Mouse (Mus musculus) v-Abl transformed pro-B cells (cell line): ENCODE data around the gene Jag1.

Source experiments
- in situ Hi-C, 2 experiments: fragments of 400-800 bp; cut with MboI; formaldehyde crosslinking; loops; one replicate each; pipeline ENCODE4 v1.15.1; 2025; ENCODE audit not compliant: unreplicated experiment in 2 of 2

The Jag1 gene

DNA sequence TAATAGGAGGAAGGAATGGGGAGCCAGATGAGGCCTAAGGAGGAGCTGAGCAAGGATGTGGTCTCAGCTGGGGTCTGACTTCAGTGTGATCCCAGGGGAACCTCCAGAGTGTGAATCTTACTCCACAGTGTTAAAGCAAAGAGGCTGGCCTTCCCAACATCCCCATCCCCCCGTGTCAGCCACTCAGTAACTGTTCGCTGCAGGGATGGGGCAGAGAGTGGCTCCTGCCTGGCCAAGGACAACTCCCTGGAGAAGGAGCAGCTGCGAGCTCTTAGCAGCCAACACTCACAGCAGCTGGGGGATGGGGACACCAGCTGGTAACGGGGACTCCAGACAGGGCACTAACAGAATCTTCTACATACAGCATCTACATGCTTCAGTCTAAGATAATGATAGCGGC is 15.4 kb downstream of the Jag1 start:
- in situ Hi-C loops: no loop called here

- in situ Hi-C loops: no loop called here
These were observed 17.2 kb downstream of the Jag1 start for GRCm38 (mm10) chr2:137099211-137099734.

DNA sequence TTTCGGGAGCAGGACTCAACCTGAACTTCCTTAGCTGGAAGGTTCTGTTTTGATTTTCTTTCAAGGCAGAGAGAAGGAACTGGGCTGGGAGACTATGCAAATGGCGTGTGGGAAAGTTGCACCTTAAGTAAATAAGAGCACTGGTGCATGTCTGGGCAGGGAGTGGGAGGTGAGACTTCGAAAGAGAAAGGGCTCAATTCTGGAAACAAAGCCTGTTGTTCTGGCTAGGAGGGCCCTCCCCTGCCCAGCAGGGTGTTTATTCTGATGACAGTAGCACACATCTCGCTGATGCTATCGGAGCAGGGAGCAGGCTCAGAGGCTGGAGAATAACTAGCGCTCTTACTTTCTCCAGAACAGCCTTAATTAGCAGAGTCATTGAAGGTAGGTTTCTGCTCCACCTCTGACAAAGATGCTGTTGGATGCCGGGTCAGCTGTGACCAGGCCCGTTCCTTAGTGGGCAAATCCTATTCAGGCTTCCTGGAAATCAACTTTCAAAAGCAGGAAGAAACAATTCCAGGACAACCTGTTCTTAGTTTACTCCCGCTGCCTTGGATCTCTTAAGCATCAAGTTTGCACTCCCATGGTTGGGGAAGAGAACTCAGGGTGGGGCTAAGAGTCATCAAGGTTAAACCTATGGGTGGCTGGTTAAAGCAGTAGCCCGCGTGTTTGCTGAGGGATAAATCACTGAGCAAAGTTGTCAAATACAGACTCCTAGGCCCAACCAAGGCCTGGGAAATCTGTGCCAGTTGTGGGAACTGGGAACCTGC is 18.0 kb downstream of the Jag1 start:
- in situ Hi-C loops: no loop called here

- in situ Hi-C loops: no loop called here
These were observed 19.4 kb downstream of the Jag1 start for GRCm38 (mm10) chr2:137096981-137097460.

DNA sequence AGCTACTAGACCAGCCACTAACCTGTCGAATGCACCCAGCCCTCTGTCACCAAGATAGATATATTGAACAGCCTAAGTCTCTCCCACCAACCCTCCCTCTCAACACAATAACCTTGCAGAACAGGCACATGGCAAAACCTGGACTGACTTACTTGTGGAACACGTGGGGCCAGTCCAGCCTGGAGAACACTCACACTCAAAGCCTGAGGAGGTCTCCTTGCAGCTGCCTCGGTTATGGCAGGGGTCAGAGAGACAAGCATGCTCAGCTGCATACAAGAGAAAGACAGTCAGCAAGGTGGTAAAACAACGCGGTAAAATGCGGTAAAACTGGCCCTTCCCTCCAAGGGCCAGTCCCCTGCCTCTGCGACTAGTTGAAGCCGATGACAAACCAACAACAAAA is 22.1 kb downstream of the Jag1 start:
- in situ Hi-C loops: no loop called here

DNA sequence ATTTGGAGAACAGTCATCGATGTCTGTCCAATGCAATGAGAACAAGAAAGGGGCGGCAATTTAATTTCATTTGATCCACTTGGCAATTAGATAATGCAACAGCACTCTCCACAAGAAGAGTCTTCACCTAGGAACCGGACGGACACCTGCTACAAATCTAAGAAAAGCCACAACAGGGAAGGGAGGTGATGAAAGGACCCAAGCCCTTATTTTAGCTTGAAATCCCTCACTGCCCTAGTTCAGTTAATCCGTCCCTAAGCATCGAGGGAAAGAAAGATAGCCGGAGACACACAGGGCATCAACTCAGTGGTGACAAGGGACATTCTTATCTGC is 23.2 kb downstream of the Jag1 start:
- in situ Hi-C loops: no loop called here

- in situ Hi-C loops: no loop called here
These were observed 23.7 kb downstream of the Jag1 start for GRCm38 (mm10) chr2:137092523-137093297.

- in situ Hi-C loops: no loop called here
These were observed 24.5 kb downstream of the Jag1 start for GRCm38 (mm10) chr2:137091766-137092522.

- in situ Hi-C loops: no loop called here
These were observed 28.7 kb downstream of the Jag1 start for GRCm38 (mm10) chr2:137087705-137088104.

GRCm38 (mm10) chr2:137086621-137087395 is 29.6 kb downstream of the Jag1 start:
- in situ Hi-C loops: no loop called here

DNA sequence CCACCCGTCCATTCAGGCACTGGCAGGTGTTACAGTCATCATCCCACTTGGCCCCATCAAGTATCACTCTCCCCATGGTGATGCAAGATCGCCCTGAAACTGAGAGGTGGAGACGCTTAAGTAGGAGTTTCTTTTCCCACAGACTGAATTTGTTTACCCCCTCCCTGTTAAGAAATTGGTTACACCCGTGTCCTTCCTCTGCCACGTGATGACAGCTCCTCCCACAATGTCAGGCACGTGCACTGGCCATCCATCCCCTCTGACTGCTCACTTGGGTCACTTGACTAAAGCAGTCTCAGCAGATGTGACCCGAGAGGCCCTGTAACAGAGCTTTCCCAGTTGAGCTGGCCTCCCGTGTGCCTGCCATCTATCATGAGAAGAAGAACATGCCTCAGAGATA is 31.2 kb downstream of the Jag1 start:
- in situ Hi-C loops: no loop called here

DNA sequence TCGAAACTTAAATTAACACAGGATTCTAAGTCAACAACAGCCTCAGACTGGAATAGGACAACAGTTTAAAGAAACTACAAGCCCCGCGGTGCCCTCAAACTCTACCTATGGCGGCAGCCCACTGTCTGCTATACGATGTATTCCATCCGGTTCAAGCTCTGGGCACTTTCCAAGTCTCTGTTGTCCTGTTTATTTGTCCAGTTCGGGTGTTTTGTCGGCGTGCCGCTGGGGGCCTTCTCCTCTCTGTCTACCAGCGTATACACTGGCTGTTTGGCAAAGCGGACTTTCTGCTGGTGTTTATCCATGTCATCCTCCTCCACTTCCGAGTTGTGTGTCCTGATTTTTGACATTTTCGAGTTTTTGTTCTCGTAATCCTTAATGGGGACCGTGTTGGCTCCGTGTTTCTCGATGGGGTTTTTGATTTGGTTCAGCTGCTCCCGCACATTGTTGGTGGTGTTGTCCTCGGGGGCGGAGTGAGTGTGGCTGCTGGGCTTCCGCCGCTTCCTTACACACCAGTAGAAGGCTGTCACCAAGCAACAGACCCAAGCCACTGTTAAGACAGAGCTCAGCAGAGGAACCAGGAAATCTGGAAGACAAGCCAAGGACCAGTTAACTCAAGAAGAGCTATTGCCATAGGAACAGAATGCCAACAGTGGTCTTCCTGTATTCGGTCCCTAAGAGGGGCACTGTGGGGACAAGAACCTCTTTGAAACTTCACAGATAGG is 33.4 kb downstream of the Jag1 start:
- in situ Hi-C loops: no loop called here

- in situ Hi-C loops: no loop called here
These were observed 35.4 kb downstream of the Jag1 start for GRCm38 (mm10) chr2:137081001-137081400.

DNA sequence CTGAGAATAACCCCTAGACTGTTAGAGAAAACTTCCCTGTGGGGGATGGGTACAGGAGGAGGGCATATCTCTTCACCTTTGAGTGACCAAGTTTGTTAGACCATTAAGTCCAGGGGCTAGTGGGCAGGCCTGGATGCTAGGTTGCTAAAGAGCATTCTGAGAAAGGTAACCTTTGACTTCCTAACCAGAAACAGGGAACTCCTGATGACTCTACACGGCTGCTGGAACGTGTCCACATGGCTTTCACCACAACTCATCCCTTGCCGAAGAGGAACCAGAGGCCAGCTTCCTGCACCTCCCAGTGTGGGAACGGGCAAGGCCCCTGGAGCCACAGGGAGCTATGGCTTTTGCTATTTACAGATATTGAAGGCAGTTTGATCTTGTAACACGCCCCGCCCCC is 36.0 kb downstream of the Jag1 start:
- in situ Hi-C loops: no loop called here

GRCm38 (mm10) chr2:137079721-137080320 is 36.6 kb downstream of the Jag1 start:
- in situ Hi-C loops: no loop called here

DNA sequence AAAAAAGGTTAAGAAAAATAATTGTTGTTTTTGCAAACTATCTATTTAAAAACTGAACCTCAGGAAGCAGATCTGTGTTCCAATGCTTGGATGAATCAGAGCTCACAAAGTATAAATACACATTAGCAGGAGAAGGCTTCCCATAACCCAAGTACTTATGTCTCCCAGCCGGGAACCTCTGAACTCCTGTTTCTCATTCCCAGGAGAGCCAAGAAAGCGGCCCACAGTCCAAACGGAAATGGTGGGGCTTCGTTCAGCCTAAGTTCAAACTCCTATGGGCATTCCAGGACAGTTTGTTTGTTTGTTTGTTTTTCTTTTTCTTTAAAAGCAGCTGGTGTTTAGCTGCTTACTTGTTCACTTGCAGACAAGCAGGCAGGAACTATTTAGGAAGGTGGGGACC is 37.7 kb downstream of the Jag1 start:
- in situ Hi-C loops: no loop called here

DNA sequence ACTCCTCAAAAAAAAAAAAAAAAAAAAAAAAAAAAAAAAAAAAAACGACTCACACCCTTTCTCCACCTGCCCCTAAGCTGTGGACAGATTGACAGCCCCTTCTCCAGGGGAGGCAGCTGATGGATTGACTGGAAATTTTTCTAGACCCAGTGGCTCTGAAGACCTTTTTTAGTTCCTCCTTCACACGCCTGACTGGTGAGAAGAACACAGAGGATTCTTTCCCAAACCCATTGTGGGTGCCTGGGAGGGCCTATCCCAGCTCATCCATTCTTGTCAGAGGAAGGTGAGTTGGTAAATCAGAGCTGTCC is 42.2 kb downstream of the Jag1 start:
- in situ Hi-C loops: no loop called here

DNA sequence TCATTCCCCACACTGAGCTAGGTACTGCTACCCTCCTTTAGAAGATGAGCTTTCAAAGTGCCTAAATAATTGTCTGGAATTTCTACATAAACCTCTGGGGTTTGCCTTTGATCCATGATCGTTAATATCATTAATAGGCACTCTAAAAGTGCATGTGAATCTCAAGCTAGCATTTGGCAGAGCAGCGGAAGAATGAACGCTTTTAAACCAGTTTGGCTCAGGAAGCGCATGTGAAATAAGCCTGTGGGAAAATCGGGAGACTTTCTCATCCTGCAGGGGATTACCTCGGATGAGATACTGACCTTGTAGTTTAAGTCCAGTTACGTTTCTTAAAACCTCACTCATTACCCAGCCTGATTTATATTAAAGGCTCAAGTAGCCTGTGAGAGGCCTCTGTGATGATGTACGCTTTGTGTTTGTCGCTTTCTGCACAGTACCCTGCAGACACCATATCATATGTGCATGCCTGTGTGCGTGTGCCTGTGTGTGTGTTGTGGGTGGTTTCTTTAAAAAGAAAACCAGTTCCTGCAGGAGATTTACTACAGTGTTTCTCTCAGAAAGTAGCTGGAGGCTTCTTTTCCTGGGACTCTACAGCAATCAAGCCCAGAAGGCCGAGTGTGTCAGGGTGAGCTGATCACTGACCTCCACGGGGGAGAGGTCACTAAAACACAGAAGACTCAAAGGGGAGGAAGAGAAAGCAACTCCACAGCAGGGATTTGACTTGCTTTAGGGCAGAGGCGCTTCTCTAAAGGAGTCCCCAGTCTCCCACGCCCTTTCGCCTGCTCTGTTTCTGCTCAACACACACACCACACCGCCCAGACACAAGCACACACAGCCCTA is 42.8 kb downstream of the Jag1 start:
- in situ Hi-C loops: no loop called here
